Mouse (Mus musculus) 416B (cell line): ENCODE measurements at regions not wholly inside any gene's neighbourhood (a gene's known extent, or its start where the extent isn't known, plus 50 kb on each side); places are given as distances from the start of the nearest gene placed in this dataset.

Experiments
- DNase-seq: peaks from one replicate; pipeline ENCODE4 v3.0.0; 2011; ENCODE audit warnings: low read depth

DNA sequence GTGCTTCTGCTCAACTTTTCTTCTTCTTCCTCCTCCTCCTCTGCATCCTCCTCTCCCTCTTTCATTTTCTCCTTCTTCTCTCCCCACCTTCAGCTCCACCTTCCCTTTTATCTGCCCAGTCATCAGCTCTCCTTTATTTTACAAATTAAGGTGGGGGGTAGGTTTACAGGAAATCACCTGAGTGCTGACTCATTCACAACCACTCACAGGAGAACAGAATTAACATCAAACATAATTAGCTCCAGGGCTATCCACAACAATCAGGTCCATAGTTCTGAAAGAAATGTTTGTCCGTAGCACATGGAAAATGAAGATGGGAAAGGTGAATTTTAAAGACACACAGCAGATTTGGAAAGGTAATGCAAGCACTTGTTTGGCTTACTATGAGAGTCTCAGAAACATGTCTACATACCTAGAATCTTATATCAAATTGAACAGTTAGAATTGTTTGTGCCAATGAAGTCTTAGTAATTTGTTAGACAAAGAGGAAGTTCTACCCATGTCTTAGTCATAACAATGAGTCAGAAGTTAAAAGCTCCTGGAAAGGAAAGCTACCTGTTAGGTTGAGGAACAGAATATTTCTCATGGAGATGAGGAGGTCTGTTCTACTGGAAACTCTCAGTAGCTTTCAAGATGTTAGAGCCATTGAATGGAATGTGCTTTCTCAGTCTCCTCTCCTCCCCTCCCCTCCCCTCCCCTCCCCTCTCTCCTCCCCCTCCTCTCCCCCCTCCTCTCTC is 108.8 kb upstream of the Tgfbr2 start:
- peak; percentile 50 for DNase-seq

DNA sequence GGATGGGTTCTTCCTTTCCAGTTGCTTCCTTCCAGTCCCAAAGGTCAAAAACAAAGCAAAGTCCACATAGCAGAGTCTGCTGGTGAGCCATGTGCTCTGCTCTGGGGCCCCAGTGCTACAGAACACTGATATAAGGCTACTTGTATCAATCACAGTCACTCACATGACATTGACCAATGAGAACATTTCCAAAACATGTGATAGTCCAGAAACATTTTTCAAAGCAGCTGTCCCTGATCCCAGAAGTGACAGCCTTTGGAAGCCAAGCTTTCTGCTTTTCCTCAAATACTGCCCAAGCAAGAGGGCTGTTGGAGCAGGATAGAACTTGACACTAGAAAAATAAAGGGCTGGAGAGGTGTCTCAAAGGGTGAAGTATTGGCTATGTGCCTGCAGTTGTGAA is 106.5 kb upstream of the Tgfbr2 start:
- no peak for DNase-seq

DNA sequence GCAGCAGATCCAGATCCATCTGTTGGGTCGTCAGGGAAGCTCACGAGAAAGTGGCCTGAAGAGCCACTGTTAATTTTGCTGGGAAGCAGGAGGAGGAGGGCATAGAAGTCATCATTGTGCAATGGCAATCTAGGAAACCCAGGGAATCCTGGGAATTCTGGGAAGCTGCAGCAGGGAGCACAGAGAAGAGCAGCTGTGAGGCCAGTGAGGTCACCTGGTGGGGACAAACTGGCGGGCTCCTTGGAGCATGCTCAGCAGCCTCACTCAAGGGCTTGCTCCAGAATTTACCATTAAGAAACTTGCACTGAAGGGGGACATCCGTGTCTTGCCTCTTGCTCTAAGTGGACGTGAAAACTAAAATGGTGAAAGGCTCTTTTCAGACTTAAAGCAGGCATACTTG is 105.0 kb upstream of the Tgfbr2 start:
- no peak for DNase-seq

DNA sequence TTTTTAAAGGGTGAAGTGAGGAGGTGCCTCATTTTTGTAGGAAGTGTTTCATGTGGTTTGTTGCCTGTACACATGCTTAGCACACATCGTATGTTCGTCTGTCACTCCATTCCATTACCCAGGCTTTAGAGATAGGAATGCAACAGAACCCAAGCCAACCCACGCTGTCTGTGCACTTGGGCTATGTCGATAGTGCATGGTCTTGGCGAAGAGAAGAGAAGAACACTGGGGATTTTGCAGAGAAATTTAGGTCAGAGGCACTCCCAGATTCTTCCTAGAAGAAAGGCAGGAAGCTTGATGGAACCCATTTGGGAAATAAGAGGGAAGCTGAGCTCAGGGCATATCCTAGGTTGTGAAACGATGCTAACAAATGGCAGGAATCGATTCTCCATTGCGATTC is 103.7 kb upstream of the Tgfbr2 start:
- no peak for DNase-seq

DNA sequence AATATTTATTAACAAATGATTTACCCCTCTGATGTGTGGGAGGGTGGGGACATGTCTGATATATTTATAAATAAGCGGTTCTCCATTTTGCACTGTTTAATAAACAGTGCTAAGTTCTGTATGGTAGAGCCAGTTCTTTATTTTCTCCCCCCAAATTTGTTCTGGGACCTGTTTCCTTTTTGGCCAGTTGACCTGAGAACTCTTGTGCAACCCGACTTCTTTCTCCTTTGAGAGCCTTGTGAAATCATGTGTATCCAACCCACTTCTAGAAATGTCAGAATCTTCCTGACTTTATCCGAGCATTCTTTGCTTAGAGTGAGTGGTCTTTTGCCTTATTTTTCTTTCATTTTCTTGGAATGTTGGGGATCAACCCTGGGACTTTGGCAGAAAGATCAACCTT is 102.6 kb upstream of the Tgfbr2 start:
- no peak for DNase-seq

DNA sequence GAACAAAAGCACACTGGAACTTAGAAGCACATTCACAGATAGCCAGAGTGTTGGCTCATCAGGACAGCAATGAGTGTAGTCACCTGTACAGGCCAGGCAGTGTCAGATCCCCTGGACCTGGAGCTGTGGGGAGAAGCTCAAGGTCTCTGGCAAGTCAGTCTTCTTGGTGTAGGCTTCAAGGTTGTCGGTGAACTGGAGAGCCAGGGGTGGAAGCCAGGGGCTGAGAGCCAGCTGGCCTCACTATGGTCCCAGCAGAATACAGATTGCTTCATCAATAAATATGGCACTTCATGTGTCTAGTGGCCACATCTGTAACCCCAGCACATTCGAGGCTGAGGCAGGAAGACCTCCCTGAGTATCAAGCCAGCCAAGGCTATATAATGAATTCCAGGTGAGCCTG is 101.0 kb upstream of the Tgfbr2 start:
- no peak for DNase-seq

DNA sequence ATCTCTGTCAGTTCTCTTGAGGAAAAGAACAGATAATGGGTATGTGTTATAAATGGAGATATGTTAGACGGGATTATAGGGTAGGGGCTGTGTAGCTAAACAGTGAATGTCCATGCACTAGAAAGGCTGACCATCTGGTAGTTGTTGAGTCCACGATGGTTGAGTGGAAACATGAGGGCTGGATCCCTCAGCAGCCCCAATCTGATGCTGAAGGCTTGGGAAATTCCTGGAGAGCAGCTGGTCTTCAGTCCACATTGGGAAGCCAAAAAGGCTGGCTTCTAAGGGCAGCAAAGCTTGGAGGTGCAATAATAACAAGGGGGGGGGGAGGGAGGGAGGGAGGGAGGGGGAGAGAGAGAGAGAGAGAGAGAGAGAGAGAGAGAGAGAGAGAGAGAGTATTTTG is 97.3 kb upstream of the Tgfbr2 start:
- DNase-seq: no peak

DNA sequence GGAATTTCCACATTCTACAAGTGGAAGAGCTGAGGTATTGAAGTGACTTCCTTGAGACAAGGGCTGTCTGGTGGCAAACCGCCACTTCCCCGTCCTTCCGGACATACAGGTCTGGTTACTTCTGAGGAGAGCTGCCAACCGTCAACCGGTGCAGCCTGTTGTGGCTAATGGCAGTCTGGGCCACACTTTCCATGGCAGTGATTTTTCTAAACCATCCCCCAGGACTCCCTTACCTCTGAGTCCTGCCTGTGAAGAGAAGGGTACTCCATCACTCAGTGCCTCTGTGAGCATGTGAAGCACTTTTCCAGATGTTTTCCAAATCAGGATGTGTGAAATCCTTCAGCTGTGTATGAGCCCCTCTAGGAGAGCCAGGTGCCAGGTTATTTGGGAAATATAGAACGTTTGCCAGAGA is 95.3 kb upstream of the Tgfbr2 start:
- peak; percentile 47 for DNase-seq

DNA sequence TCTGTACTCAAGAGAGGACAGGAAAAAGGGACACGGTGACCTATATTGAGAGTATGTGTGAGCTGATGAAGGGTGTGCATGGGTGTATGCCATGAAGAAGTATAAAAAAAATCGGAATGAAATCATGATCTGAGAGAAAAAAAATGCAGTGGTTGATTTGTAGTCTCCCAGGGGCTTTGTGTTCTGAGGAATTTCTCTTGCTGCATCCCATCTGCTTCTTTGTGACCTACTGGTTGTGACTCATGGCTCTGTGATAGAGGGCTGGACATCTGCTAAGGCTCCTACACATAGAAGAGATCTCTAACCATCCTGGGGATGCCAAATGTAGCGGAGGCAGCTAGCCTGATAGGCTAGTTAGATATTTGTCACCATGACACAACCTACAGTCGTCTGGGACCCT is 92.3 kb upstream of the Tgfbr2 start:
- DNase-seq: no peak

DNA sequence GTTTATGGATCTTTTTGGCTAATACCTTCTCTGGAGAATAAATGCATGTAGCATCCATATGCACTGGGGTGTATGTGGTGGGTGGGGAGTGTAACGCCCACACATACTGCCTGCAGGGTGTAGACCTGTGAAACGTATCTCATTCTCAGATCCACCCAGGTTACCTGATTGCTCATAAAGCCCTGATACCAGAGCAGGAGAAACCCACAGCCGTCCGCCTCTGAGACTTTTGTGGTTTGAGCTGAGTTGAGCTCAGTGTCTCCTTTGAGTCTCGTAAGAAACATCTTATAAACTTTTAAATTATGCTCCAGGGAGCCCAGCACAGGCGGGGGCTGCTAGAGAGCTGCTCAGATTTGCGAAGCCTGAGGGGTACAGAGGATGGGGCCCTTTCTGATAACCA is 88.7 kb upstream of the Tgfbr2 start:
- DNase-seq: no peak

DNA sequence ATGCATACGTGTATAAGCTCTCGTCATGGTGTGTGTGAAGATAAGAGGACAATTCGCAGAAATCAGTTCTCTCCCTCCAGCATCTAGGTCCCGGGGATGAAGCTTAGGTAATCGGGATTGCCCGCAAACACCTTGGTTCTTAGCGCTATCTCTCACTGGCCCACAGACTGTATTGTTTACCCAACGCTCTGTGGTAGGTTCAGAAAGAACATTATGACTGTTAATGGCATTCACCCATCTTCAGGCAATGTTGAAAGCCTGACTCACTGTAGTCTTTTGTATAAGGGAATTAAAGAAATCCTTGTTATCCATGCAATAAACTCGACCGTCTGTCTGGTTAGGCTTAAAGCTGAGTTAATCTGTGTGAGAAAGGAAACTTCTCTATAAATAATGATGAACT is 84.4 kb upstream of the Tgfbr2 start:
- no peak for DNase-seq

DNA sequence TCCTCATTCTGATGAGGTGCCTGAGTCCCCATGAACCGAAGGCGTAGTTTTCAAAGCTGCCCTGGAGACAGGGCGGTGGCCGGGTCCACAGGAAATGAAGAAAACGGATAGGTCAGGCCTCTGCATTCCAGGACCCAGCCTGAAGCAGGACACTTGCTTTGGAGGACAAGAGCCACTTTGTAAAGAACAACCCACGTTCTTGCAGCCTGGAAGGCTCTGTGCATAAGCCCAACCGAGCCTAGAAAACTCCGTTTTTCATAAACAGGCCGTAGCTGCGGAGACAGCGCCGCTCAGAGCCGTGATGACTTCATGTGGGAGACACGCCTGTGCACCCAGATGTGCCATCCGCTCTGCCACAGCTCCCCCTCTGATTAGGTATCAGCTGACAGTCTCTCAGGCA is 78.4 kb upstream of the Tgfbr2 start:
- DNase-seq: no peak

DNA sequence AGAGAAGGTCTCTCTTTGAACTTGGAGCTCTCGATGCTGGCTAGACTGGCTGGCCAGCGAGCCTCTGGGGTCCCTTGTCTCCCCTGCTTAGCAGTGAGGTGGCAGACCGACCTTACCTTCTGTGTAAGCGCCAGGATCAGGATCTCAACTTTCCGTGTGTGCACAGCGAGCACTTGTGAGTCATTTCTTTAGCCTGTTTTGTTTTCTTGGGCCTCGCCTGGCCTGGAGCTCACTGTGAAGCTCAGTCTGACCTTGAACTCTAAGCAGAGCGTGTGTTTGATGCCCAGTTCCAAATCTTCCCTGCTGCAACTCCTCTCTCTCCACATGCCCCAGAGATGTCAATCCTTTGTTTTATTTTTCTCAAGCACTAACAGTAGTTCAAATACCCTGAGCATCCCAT is 77.6 kb upstream of the Tgfbr2 start:
- no peak for DNase-seq

DNA sequence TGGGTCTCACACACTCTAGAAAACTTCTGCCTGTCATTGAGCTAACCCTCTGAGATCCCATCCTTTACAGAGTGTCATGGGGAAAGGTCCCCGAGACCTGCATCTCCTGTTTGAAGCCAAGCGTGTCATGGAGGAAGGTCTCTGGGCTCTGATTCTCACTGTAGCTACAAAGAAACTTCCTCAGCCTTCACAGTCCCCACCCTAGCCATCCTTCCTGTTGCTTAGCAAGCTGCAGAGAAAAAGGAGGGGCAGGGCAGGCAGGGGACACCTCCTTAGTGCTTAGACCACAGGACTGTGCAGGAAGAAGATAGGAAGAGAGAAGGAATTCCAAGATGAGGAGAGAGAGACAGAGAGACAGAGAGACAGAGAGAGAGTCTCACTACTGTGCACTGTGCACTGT is 74.6 kb upstream of the Tgfbr2 start:
- no peak for DNase-seq

DNA sequence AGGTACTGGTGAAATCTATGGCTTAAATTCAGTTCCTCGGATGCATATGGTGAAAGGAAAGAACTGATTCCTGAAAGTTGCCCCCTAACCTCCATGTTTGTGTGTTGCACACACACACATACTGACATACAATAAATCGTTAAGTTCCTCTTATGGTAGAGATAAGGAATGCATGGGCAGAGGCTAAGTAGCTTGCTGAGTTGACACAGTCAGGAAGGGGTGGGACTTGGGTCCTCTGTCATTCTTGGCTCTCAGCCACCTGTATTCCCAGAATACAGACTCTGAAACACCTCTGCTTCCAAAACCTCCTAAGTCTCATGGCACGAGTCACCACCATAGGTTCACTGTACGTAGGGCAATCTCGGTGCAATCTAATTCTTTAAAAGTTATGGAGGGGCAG is 70.0 kb upstream of the Tgfbr2 start:
- peak; percentile 21 for DNase-seq

DNA sequence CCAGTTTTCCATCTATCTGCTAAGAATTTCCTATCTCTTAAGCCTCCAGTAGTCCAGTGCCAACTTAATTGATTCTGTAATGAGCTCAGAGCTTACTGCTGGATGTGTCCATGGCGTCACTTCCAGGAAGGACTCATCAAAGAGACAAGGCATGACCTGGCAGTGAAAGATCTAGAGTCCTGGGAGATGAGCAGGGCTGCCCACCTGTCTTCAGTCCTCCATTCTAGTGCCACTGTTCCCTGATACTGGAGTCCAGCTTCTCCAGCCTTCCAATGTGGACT is 69.4 kb upstream of the Tgfbr2 start:
- DNase-seq: no peak

DNA sequence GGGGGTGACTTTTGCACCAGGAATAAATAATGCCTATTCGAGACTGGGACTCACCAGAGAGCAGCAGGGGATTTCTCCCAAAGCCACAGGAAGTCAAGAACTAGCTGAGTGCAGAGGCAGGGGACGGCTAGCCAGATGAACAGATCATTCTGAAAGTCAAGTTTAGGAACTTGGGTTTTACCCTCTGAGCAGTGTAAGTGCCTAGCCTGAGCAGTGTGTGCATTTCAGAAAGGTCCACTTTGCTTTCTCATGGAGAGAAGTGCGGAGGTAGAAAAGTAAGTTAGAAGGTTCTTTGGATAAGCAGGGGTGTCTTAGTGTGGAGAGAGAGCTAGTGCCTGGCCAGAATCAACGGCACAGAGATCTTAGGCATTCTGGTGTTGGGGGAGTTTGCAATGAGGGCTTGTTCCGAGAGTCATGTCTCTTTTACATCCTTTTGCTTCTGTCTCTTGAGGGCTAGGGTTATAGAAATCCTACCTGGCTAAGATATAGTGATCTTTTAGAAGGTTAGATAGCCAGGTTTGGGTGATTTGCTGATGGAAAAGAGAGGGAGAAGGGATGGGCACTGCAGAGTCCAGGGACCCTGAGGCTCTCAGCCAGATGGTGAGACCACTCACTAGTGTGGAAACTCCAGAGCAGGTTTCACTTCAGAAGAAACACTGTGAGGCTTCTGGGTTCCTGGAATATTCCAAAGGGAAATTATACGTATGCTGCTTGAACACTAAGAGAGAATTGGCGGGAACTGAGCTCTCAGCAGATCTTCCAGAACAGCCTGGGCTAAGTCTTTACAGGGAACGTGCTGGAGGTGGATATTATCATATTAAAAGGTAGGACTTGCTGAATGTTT is 68.8 kb upstream of the Tgfbr2 start:
- DNase-seq: no peak

DNA sequence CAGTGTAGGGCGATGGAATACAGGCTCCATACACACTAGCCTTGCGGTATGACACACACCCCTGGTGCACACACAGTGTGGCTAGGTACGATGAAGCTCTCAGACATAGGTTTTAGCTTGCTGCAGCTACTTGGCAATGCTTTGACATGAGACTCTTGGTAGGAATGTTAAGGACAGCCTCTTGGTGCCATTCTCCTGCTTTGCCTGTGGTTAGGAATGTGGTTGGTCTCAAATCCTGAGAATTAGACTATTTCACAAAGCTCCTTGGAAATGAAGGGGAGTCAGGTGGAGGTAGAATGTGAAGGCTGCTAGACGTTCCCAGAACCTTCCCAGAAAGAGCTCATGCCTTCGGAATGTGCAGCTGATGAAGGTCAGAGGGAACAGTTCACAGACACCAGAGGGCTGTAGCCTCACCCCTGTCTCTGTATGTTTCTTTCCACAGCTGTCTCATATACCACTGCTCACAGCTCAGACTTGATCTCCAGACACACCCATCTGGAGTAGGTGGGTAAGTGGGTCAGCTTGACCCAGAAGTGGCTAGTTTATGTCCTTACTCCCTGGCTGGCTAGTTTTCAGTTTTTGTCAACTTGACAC is 66.9 kb upstream of the Tgfbr2 start:
- no peak for DNase-seq

DNA sequence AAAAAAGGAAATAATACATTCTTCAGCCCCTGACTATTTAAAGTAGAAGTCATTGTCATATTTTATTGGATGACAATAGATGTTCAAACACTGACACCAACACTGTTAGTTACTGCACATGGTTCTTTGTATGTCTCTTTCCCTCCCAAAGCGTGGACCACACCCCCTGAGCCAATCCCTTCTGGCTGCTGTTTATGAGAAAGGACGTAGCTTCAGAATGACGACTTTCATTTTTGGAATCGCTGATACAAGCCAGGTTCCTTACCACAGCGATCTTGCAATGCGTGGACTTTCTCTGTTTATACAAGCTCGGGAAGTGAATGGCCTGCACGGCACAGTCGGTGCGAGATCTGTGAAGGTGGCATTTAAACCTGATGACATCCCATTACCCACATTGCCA is 66.1 kb upstream of the Tgfbr2 start:
- no peak for DNase-seq

DNA sequence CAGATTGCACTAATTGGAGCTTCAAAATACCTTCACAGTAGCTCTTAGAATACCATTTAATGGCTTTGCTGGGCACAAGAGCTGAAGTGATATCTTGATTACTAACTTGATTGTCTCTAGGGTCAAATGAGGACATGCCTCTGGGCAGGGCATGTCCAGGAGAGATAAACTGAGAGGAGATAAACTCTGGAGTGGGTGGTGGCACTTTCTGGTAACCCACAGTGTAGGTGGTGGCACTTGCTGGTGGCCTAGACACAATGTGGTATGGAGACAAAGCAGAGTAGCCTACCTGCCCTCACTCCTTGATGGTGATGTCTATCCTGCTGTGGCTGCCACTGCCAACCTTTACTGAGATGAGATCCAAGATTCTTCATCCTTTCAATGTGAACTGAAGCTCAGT is 61.7 kb upstream of the Tgfbr2 start:
- DNase-seq: no peak

DNA sequence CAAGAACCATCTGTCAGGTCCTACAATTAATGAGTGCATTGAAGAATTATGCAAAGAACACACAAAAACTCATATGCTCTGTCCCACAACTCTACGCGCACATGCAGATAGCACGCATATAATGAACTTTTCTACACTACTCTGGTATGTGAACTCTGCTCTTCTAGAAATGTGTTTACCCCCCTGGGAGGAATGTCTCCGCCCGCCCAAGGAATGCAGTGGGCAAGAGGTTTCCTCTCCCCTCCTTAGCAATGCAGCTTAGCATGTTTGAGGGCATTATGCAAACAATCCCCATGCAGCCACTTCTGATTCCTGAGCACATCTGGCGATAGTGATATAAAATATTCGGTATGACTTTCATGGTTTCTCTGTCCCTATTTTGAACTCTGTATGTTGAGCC is 59.0 kb upstream of the Tgfbr2 start:
- no peak for DNase-seq

DNA sequence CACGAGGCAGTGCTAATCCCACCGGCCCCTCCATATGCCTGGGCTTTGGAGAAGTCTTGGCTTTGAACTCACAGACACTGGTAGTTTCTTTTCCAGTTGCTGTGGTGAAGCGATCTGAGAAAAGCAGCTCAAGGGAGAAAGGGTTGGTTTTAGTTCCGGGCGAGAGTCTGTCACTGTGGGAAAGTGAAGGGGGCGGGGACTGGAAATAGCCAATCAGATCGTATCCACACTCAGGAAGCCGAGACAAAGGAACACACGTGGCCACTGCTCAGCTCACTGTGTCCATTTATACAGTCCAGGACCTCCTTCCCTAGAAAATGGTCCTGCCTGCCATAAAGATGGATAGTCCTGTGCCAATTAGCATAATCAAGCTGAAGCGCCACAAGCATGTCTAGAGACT is 57.2 kb upstream of the Tgfbr2 start:
- no peak for DNase-seq
